Mouse (Mus musculus): ENCODE results near the gene Trpc4ap.

DNA sequence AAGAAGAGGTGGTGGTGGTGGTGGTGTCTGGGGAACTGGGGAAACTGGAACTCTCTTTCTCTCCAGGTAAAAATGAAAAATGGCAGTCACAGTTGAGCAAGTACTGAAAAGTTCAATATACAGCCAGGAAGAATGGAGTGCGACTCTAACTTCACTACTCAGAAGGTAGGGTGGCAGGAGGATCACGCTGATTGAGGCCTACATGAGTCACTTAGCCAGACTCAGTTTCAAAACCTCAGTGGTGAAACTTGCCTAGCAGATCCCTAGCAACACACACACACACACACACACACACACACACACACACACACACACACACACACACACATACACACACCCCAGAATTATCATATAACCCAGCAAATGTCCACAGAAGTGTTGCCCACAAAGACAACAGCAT is 10.3 kb downstream of the Trpc4ap start:
- TF ChIP-seq ZNF384 (IDR thresholded peaks at IDR 0.05; ENCODE audit: low read depth, low read length): no peak
- TF ChIP-seq ZC3H11A (IDR thresholded peaks at IDR 0.05; ENCODE audit: borderline replicate concordance, low read depth, low read length): no peak
- no peak for TF ChIP-seq MAFK (IDR thresholded peaks at IDR 0.05; ENCODE audit: insufficient read depth, low read depth, low read length)
- TF ChIP-seq HCFC1 (IDR thresholded peaks at IDR 0.05; ENCODE audit: borderline replicate concordance, insufficient read depth, low read length): no peak
